Mouse (Mus musculus) CD4-positive, CD25-positive, alpha-beta regulatory T cell, adult 2 months (primary cell): ENCODE data around the gene Dnm2.
A peak's percentile ranks its signal among the peaks of the same experiment; 100 is the strongest.

Experiments used
- DNase-seq: peaks from one replicate; pipeline ENCODE4 v3.0.0-alpha.2; 2012; ENCODE audit warnings: low read depth, low spot score

The Dnm2 gene

GRCm38 (mm10) chr9:21424631-21425555 is at the start of gene Dnm2:
TSS of gene Dnm2 (plus strand) at chr9:21424908.
- peak; percentile 98 for DNase-seq

GRCm38 (mm10) chr9:21379195-21379594 is 45.5 kb upstream of the Dnm2 start:
- peak; percentile 40 for DNase-seq

- DNase-seq, result no peak
Measured at GRCm38 (mm10) chr9:21380868-21381267, 43.8 kb upstream of the Dnm2 start.

GRCm38 (mm10) chr9:21383966-21384365 is 40.7 kb upstream of the Dnm2 start:
- DNase-seq, result no peak

- DNase-seq, result no peak
Measured at GRCm38 (mm10) chr9:21392646-21393175, 32.0 kb upstream of the Dnm2 start.

- no peak for DNase-seq
Measured at GRCm38 (mm10) chr9:21395692-21396091, 29.0 kb upstream of the Dnm2 start.

- no peak for DNase-seq
Measured at GRCm38 (mm10) chr9:21397170-21397569, 27.5 kb upstream of the Dnm2 start.

- DNase-seq, result no peak
Measured at GRCm38 (mm10) chr9:21401042-21401441, 23.7 kb upstream of the Dnm2 start.

GRCm38 (mm10) chr9:21402764-21403253 is 21.9 kb upstream of the Dnm2 start:
- no peak for DNase-seq

- DNase-seq, result no peak
Measured at GRCm38 (mm10) chr9:21403745-21404144, 21.0 kb upstream of the Dnm2 start.

GRCm38 (mm10) chr9:21405525-21405924 is 19.2 kb upstream of the Dnm2 start:
- no peak for DNase-seq

- DNase-seq, result no peak
Measured at GRCm38 (mm10) chr9:21407951-21408350, 16.8 kb upstream of the Dnm2 start.

GRCm38 (mm10) chr9:21408624-21409023 is 16.1 kb upstream of the Dnm2 start:
- DNase-seq, result no peak

GRCm38 (mm10) chr9:21409592-21410317 is 15.0 kb upstream of the Dnm2 start:
- peak; percentile 91 for DNase-seq

- peak; percentile 93 for DNase-seq
Measured at GRCm38 (mm10) chr9:21411669-21412550, 12.8 kb upstream of the Dnm2 start, which contains the start of gene Qtrt1. TSS of gene Qtrt1 (plus strand) at chr9:21411837.

GRCm38 (mm10) chr9:21417866-21418265 is 6.8 kb upstream of the Dnm2 start:
- DNase-seq, result no peak

GRCm38 (mm10) chr9:21419646-21420045 is 5.1 kb upstream of the Dnm2 start:
- peak; percentile 33 for DNase-seq

GRCm38 (mm10) chr9:21425556-21425945 is 843 bp downstream of the Dnm2 start:
- DNase-seq, result no peak

GRCm38 (mm10) chr9:21426013-21426412 is 1.3 kb downstream of the Dnm2 start:
- peak; percentile 43 for DNase-seq

- no peak for DNase-seq
Measured at GRCm38 (mm10) chr9:21426525-21426924, 1.8 kb downstream of the Dnm2 start.

- no peak for DNase-seq
Measured at GRCm38 (mm10) chr9:21427773-21428172, 3.1 kb downstream of the Dnm2 start.
